Mouse (Mus musculus) MEL (cell line): ENCODE results near the gene Eps15.

Experiments
- CTCF ChIP-seq, 3 experiments: IDR thresholded peaks in 2 of 3; conservative IDR thresholded peaks in 1 of 3; 2 replicates each; pipeline ENCODE4 v1.5.1; 2011 to 2012; ENCODE audit warnings: low read length in 3 of 3, low read depth in 2 of 3, mild to moderate bottlenecking in 2 of 3, improper control_type of control experiment in 1 of 3, inconsistent platforms in 1 of 3, mixed read lengths in 1 of 3, moderate library complexity in 1 of 3; ENCODE audit not compliant: control insufficient read depth in 1 of 3, insufficient read depth in 1 of 3, poor library complexity in 1 of 3, severe bottlenecking in 1 of 3
- E2F4 ChIP-seq: IDR thresholded peaks from 2 replicates; pipeline ENCODE4 v1.6.1; 2011; ENCODE audit warnings: low read depth, low read length, improper control_type of control experiment, borderline replicate concordance
- ELF1 ChIP-seq: IDR thresholded peaks from 2 replicates; pipeline ENCODE4 v1.6.1; 2014; ENCODE audit warnings: low read depth, mild to moderate bottlenecking, inconsistent platforms, low read length, improper control_type of control experiment, moderate library complexity
- MAFK ChIP-seq: IDR thresholded peaks from 2 replicates; pipeline ENCODE4 v1.6.1; 2011; ENCODE audit warnings: low read depth, mild to moderate bottlenecking, low read length, improper control_type of control experiment, borderline replicate concordance
- MAX ChIP-seq: IDR thresholded peaks from 2 replicates; pipeline ENCODE4 v1.6.1; 2011; ENCODE audit warnings: low read length, improper control_type of control experiment
- POLR2A ChIP-seq, 2 experiments: IDR thresholded peaks; 2 replicates each; pipeline ENCODE4 v1.6.1; 2011 to 2012; ENCODE audit warnings: low read length in 2 of 2, mild to moderate bottlenecking in 2 of 2, control low read depth in 1 of 2, improper control_type of control experiment in 1 of 2, low read depth in 1 of 2, moderate library complexity in 1 of 2; ENCODE audit not compliant: control insufficient read depth in 1 of 2, insufficient read depth in 1 of 2, poor library complexity in 1 of 2
- RAD21 ChIP-seq: IDR thresholded peaks from 2 replicates; pipeline ENCODE4 v1.6.1; 2011; ENCODE audit warnings: mild to moderate bottlenecking, low read depth, low read length, improper control_type of control experiment
- SIN3A ChIP-seq: IDR thresholded peaks from 2 replicates; pipeline ENCODE4 v1.6.1; 2012; ENCODE audit warnings: low read length, improper control_type of control experiment, inconsistent platforms
- TBP ChIP-seq: IDR thresholded peaks from 2 replicates; pipeline ENCODE4 v1.8.0; 2011; ENCODE audit warnings: low read depth, low read length, improper control_type of control experiment
- USF2 ChIP-seq, 2 experiments: IDR thresholded peaks; 2 replicates each; pipeline ENCODE4 v1.6.1; 2011 to 2012; ENCODE audit warnings: improper control_type of control experiment in 2 of 2, low read length in 2 of 2, borderline replicate concordance in 1 of 2, inconsistent platforms in 1 of 2, low read depth in 1 of 2, mild to moderate bottlenecking in 1 of 2; ENCODE audit not compliant: insufficient read depth in 1 of 2

- TF ChIP-seq CTCF (IDR thresholded peaks at IDR 0.05 in 2 of 3, conservative IDR thresholded peaks at IDR 0.05 in 1 of 3; ENCODE audit: control insufficient read depth in 1 of 3, insufficient read depth in 1 of 3, low read depth in 2 of 3, low read length in 3 of 3, poor library complexity in 1 of 3, severe bottlenecking in 1 of 3) (no peak), RAD21 (no peak), MAX (no peak), USF2 (IDR thresholded peaks at IDR 0.05; ENCODE audit: borderline replicate concordance in 1 of 2, insufficient read depth in 1 of 2, low read depth in 1 of 2, low read length in 2 of 2) (no peak), POLR2A (IDR thresholded peaks at IDR 0.05; ENCODE audit: control insufficient read depth in 1 of 2, insufficient read depth in 1 of 2, low read depth in 1 of 2, low read length in 2 of 2, poor library complexity in 1 of 2) (no peak), SIN3A (no peak), ELF1 (no peak), E2F4 (no peak), MAFK (no peak), TBP (no peak)
These were observed 45.9 kb upstream of the Eps15 start, which contains the start of gene Calr4 for GRCm38 (mm10) chr4:109234185-109234584.
